Mouse (Mus musculus) adrenal gland, adult 18-20 months (tissue): ENCODE data around the gene Fermt2. TPM values are rescaled to one million over a fixed set of nuclear protein-coding genes. Genes with fewer than 3 reads are reported as not detected.

ENCODE experiments used
- DNase-seq, 2 experiments: peaks; one replicate each; pipeline ENCODE4 v3.0.0; 2021 to 2022; ENCODE audit warnings: low spot score in 2 of 2
- total RNA-seq, 2 experiments: library from RNA; stranded (reverse); gene quantifications; 1 replicate in 1 of 2; 2 replicates in 1 of 2; pipeline ENCODE4 v1.2.3; 2021

The Fermt2 gene
- total RNA-seq, 2 experiments from 2014 or later: 82.2 to 118 TPM

GRCm38 (mm10) chr14:45438931-45439275, 91.0 kb downstream of the Fermt2 start:
- no peak for DNase-seq

- DNase-seq: no peak
Observed at GRCm38 (mm10) chr14:45438250-45438930, 91.5 kb downstream of the Fermt2 start.

- DNase-seq: no peak
Observed at GRCm38 (mm10) chr14:45434220-45434619, 95.7 kb downstream of the Fermt2 start.

- DNase-seq: no peak
Observed at GRCm38 (mm10) chr14:45432003-45432402, 97.9 kb downstream of the Fermt2 start.

- DNase-seq: no peak
Observed at GRCm38 (mm10) chr14:45430066-45430842, 99.7 kb downstream of the Fermt2 start.

- DNase-seq: peak in 1 of 2 experiments; percentile 13
Observed at GRCm38 (mm10) chr14:45423220-45423619, 106.7 kb downstream of the Fermt2 start.

GRCm38 (mm10) chr14:45422371-45422770, 107.5 kb downstream of the Fermt2 start:
- DNase-seq: no peak

GRCm38 (mm10) chr14:45419323-45419722, 110.6 kb downstream of the Fermt2 start:
- no peak for DNase-seq

GRCm38 (mm10) chr14:45418553-45418952, 111.4 kb downstream of the Fermt2 start:
- DNase-seq: no peak

- no peak for DNase-seq
Observed at GRCm38 (mm10) chr14:45416265-45416664, 113.7 kb downstream of the Fermt2 start.

Other genes with a start within 250 kb of the Fermt2 start
- 10 to 100 TPM; 34.6 to 46.5 TPM for gene Ero1l, start 211.3 kb downstream of the Fermt2 start, total RNA-seq
- 100 to 1,000 TPM; 125 to 126 TPM for gene Psmc6, start 200.3 kb downstream of the Fermt2 start, total RNA-seq
- gene Styx, start 179.0 kb downstream of the Fermt2 start, total RNA-seq: 10 to 100 TPM; 22.4 to 23.4 TPM
- 10 to 100 TPM; 29.3 to 35.8 TPM for gene Gnpnat1, start 125.2 kb downstream of the Fermt2 start, total RNA-seq
- gene Ddhd1, start 128.0 kb upstream of the Fermt2 start, total RNA-seq: 10 to 100 TPM; 17.9 to 19.4 TPM